Mouse (Mus musculus) hematopoietic multipotent progenitor cell, adult 10-12 weeks (in vitro differentiated cells): ENCODE measurements around the gene 1700025F22Rik. TPM values are rescaled to one million over a fixed set of nuclear protein-coding genes. Genes with fewer than 3 reads are reported as not detected.

Experiments
- polyA plus RNA-seq: library from polyadenylated mRNA; stranded (reverse); fragments of >175 nt; gene quantifications from 2 replicates; pipeline ENCODE4 v1.2.3, GENCODE M21; 2012; ENCODE audit warnings: low replicate concordance

Gene 1700025F22Rik
- polyA plus RNA-seq, result not detected in 2 replicates

DNA sequence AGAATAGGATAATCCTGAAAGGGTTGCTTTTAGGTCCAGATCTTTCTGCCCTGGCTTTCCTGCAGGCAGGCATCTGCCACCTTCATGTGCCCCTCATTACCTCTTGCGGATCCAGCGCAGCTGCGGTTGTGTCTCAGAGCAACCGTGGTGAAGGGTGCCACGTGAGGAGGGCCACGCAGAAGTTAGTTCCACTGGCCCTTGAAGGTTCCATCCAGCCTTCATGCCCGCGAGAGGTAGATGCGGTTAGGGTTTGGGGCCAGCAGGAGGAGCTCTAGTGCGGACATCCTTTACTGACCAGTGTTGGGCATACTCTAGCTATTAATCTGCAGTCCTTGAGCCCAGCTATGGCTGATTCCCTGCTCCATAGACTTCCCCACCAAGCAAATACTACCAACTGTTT is at the start of gene 1700025F22Rik:
Gene 1700025F22Rik (minus strand): TSS at position 149 of the 400 bp plus-strand sequence.

GRCm38 (mm10) chr19:11196546-11196945 is 31.4 kb upstream of the 1700025F22Rik start, which contains the start of gene Ms4a13:
Ms4a13 (minus strand) TSS chr19:11196737.

GRCm38 (mm10) chr19:11130776-11131175 is 34.3 kb downstream of the 1700025F22Rik start, which contains the start of gene 1700017D01Rik:
1700017D01Rik (minus strand) TSS chr19:11130876.

Other genes with a start within 250 kb of the 1700025F22Rik start
- gene Zp1, start 244.7 kb downstream of the 1700025F22Rik start, polyA plus RNA-seq, result not detected in 2 replicates
- gene Ptgdr2, start 228.2 kb downstream of the 1700025F22Rik start, polyA plus RNA-seq, result 0.04 and 0.27 TPM in 2 replicates
- gene Ccdc86, start 216.1 kb downstream of the 1700025F22Rik start, polyA plus RNA-seq, result 15.1 and 30.6 TPM in 2 replicates
- not detected in 2 replicates for gene Ms4a10, start 190.7 kb downstream of the 1700025F22Rik start, polyA plus RNA-seq
- gene Ms4a15, start 172.1 kb downstream of the 1700025F22Rik start, polyA plus RNA-seq, result 0.35 TPM in 1 of 2 replicates, not detected in the other
- not detected in 2 replicates for gene Ms4a18, start 147.3 kb downstream of the 1700025F22Rik start, polyA plus RNA-seq
- gene Ms4a8a, start 84.2 kb downstream of the 1700025F22Rik start, polyA plus RNA-seq, result 0.25 and 0.67 TPM in 2 replicates
- not detected in 2 replicates for gene 1700017D01Rik, start 34.4 kb downstream of the 1700025F22Rik start, polyA plus RNA-seq
- gene Ms4a13, start 31.4 kb upstream of the 1700025F22Rik start, polyA plus RNA-seq, result not detected in 2 replicates
- not detected in 2 replicates for gene Ms4a12, start 67.1 kb upstream of the 1700025F22Rik start, polyA plus RNA-seq
- gene Ms4a1, start 100.9 kb upstream of the 1700025F22Rik start, polyA plus RNA-seq, result 12.1 and 66.2 TPM in 2 replicates
- gene Ms4a5, start 118.6 kb upstream of the 1700025F22Rik start, polyA plus RNA-seq, result not detected in 2 replicates
- gene Ms4a14, start 149.1 kb upstream of the 1700025F22Rik start, polyA plus RNA-seq, result 0.03 and 0.04 TPM in 2 replicates
- gene Ms4a7, start 170.8 kb upstream of the 1700025F22Rik start, polyA plus RNA-seq, result 0.53 and 3.8 TPM in 2 replicates
- gene Ms4a4a, start 210.2 kb upstream of the 1700025F22Rik start, polyA plus RNA-seq, result 0.63 and 0.94 TPM in 2 replicates
- 2.2 and 13.7 TPM in 2 replicates for gene Ms4a4c, start 239.4 kb upstream of the 1700025F22Rik start, polyA plus RNA-seq